Mouse (Mus musculus) forebrain, embryonic 15.5 days (tissue): ENCODE results near the gene Lrpprc. TPM values are rescaled to one million over a fixed set of nuclear protein-coding genes. Genes with fewer than 3 reads are reported as not detected.

Source experiments
- ATAC-seq: fragments of 200-750 bp; cut with Nextera tagmentation; replicated peaks from 2 replicates; pipeline ENCODE4 v1.8.0; 2017; ENCODE audit warnings: mild to moderate bottlenecking, moderate TSS enrichment, moderate library complexity
- H3K27ac ChIP-seq: fragments of 300-500 bp; sonication (generic); replicated peaks from 2 replicates; pipeline ENCODE4 v1.5.1; 2015; ENCODE audit warnings: mild to moderate bottlenecking, inconsistent platforms
- H3K27me3 ChIP-seq: fragments of 300-500 bp; sonication (generic); 2 replicates; pipeline ENCODE4 v1.6.1; 2015; ENCODE audit warnings: inconsistent platforms
- H3K36me3 ChIP-seq: fragments of 300-500 bp; sonication (generic); 2 replicates; pipeline ENCODE4 v1.6.1; 2015; ENCODE audit warnings: mild to moderate bottlenecking, inconsistent platforms
- H3K4me1 ChIP-seq: fragments of 300-500 bp; sonication (generic); 2 replicates; pipeline ENCODE4 v1.6.1; 2015; ENCODE audit warnings: inconsistent platforms
- H3K4me2 ChIP-seq: fragments of 300-500 bp; sonication (generic); replicated peaks from 2 replicates; pipeline ENCODE4 v1.6.1; 2015; ENCODE audit warnings: mild to moderate bottlenecking, inconsistent platforms
- H3K4me3 ChIP-seq: fragments of 300-500 bp; sonication (generic); 2 replicates; pipeline ENCODE4 v1.5.1; 2015; ENCODE audit warnings: mild to moderate bottlenecking, inconsistent platforms
- H3K9ac ChIP-seq: fragments of 300-500 bp; sonication (generic); replicated peaks from 2 replicates; pipeline ENCODE4 v1.6.1; 2015; ENCODE audit warnings: mild to moderate bottlenecking, inconsistent platforms
- H3K9me3 ChIP-seq: fragments of 300-500 bp; sonication (generic); 2 replicates; pipeline ENCODE4 v1.6.1; 2016; ENCODE audit warnings: inconsistent platforms
- WGBS: fragments of 180-500 bp; shearing (Covaris S2); methylation state at CpG from one replicate; pipeline ENCODE4 v1.1.7; 2015; ENCODE audit warnings: mixed read lengths; 5-methylcytosine and 5-hydroxymethylcytosine counted together
- polyA plus RNA-seq: library from polyadenylated mRNA; unstranded; fragments of >200 nt; fragmentation: Nextera tagmentation; extraction: Ambion mirVana; gene quantifications from 2 replicates; pipeline ENCODE4 v1.2.1, GENCODE M21; 2015

Lrpprc gene
- polyA plus RNA-seq, 1 experiment from 2014 or later: 44.4 TPM

GRCm38 (mm10) chr17:84732612-84733011, 58.0 kb downstream of the Lrpprc start:
- no peaks in the 10 kb centered on the region for H3K9me3 ChIP-seq
- H3K4me3 ChIP-seq: no peak overlapping the region
- no peak overlapping the region for H3K9ac ChIP-seq
- no peak for ATAC-seq
- WGBS: 88% methylated on average over 8 of the region's 8 CpGs
- H3K4me1 ChIP-seq: no peaks in the 10 kb centered on the region
- H3K36me3 ChIP-seq: peaks cover 19% of the 10 kb centered on the region
- H3K27ac ChIP-seq: no peak overlapping the region
- H3K4me2 ChIP-seq: no peak overlapping the region
- no peaks in the 10 kb centered on the region for H3K27me3 ChIP-seq

GRCm38 (mm10) chr17:84731361-84731760, 59.2 kb downstream of the Lrpprc start:
- Histone ChIP-seq H3K27me3 (no peaks in the 10 kb centered on the region), H3K4me1 (no peaks in the 10 kb centered on the region), H3K4me3 (no peak overlapping the region), H3K36me3 (peaks cover 20% of the 10 kb centered on the region), H3K9ac (no peak overlapping the region), H3K9me3 (no peaks in the 10 kb centered on the region), H3K27ac (no peak overlapping the region), H3K4me2 (no peak overlapping the region)
- WGBS: 90% methylated on average over 12 of the region's 12 CpGs
- no peak for ATAC-seq

- ATAC-seq: no peak
- Histone ChIP-seq H3K4me1 (no peaks in the 10 kb centered on the region), H3K27me3 (no peaks in the 10 kb centered on the region), H3K9me3 (no peaks in the 10 kb centered on the region), H3K36me3 (peaks cover 36% of the 10 kb centered on the region), H3K4me3 (no peak overlapping the region), H3K9ac (no peak overlapping the region), H3K4me2 (no peak overlapping the region), H3K27ac (no peak overlapping the region)
- 94% methylated on average over 5 of the region's 5 CpGs for WGBS
Observed at GRCm38 (mm10) chr17:84729140-84729539, 61.4 kb downstream of the Lrpprc start.

DNA sequence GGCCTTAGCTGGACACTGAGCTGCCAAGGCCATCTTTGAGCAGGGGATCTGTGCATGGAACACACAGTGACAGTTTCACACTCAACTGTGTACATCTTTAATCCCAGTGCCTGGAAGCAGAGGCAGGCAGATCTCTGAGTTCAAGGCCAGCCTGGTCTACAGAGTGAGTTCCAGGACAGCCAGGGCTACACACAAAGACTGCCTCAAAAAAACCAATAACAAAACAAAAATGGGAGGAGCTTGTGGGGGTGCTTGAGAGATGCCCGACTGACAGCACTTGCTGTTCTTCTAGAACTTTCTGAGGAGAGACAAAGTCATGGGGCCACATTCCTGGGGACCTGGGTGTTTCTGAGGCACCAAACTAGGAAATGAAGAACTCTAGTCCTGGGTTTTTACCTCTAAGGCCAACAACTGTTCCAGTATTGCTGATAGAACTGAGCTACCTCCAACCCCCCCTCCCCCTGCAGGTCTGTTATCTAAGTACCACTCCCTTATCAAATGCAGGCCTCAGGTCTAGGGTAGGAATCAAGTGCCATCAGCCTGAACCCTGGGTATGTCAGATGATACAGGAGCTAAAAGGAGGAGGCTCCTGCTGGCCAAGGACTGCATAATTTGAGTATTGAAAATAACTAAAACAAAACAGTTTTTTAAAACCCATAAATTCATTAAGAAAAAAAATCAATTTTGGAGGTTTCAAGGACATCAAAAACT, 62.2 kb downstream of the Lrpprc start:
- no peak overlapping the region for H3K4me2 ChIP-seq
- ATAC-seq: no peak
- peaks cover 36% of the 10 kb centered on the region for H3K36me3 ChIP-seq
- H3K27ac ChIP-seq: no peak overlapping the region
- 75% methylated on average over 1 of the region's 1 CpGs for WGBS
- H3K4me1 ChIP-seq: no peaks in the 10 kb centered on the region
- H3K9ac ChIP-seq: no peak overlapping the region
- no peak overlapping the region for H3K4me3 ChIP-seq
- H3K9me3 ChIP-seq: no peaks in the 10 kb centered on the region
- no peaks in the 10 kb centered on the region for H3K27me3 ChIP-seq

DNA sequence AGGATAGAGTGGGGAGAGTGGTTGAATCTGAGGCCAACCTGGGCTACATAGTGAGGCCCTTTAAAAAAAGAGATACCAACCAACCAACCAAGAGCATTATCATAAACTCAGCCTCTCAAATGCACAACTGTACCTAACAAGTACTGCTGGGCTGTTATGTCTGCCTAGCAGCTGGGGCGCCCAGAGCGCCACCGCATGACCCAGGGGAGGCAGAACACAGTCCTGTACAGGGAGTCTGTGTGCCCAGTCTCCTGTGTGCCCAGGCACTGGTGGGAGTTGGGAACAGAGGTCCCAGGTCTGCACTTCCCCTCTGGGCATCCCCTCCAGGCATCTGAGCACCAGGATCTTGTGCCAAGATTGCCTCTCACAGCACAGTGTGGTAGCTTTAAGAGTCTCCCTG, 65.4 kb downstream of the Lrpprc start:
- H3K9ac ChIP-seq: no peak overlapping the region
- H3K36me3 ChIP-seq: peaks cover 37% of the 10 kb centered on the region
- H3K9me3 ChIP-seq: no peaks in the 10 kb centered on the region
- H3K27ac ChIP-seq: no peak overlapping the region
- ATAC-seq: no peak
- 100% methylated on average over 3 of the region's 3 CpGs for WGBS
- no peak overlapping the region for H3K4me3 ChIP-seq
- no peaks in the 10 kb centered on the region for H3K4me1 ChIP-seq
- no peak overlapping the region for H3K4me2 ChIP-seq
- H3K27me3 ChIP-seq: no peaks in the 10 kb centered on the region

DNA sequence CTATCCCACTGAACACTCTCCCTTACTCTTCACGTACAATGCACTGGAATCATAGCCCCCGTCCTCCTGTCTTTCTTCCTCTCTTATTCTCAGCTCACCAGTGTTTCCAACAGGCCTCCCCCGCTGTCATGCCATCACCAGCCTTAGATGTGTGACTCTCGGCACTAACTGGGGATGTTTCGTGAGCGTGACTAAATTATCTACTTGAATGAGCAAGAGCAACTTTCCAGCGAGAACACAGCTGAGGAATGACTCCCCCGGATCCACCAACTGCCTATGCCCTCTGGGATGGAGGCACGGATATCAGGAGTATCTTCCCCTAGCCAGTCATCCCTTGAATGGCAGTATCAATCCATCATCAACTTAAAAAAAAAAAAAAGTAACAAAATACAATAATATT, 66.6 kb downstream of the Lrpprc start:
- Histone ChIP-seq H3K4me1 (no peaks in the 10 kb centered on the region), H3K9me3 (no peaks in the 10 kb centered on the region), H3K9ac (no peak overlapping the region), H3K27ac (no peak overlapping the region), H3K27me3 (no peaks in the 10 kb centered on the region), H3K4me3 (no peak overlapping the region), H3K4me2 (no peak overlapping the region), H3K36me3 (peaks cover 31% of the 10 kb centered on the region)
- no peak for ATAC-seq
- 62% methylated on average over 9 of the region's 9 CpGs for WGBS

DNA sequence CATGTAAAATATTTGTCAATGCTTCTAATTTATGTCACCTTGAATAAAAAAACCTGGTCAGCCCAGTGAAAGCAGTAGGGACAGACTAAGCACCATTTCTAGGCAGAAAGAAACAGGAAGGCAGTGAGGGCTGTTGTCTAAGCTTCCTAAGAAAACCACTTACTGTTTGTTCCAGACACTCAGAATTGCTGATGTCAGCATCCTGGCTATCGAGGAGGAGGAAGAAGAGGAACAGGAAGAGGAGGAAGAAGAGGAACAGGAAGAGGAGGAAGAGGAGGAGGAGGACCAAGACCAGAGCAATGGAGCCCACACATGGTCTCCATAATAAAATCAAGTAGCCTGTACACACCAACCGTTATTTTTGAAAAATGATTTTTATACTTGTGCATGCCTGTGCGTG, 71.5 kb downstream of the Lrpprc start:
- Histone ChIP-seq H3K4me2 (no peak overlapping the region), H3K27me3 (no peaks in the 10 kb centered on the region), H3K4me3 (no peak overlapping the region), H3K4me1 (peaks cover 18% of the 10 kb centered on the region), H3K27ac (no peak overlapping the region), H3K9ac (no peak overlapping the region), H3K36me3 (peaks cover 11% of the 10 kb centered on the region), H3K9me3 (no peaks in the 10 kb centered on the region)
- no peak for ATAC-seq
- 86% methylated on average over 3 of the region's 3 CpGs for WGBS

DNA sequence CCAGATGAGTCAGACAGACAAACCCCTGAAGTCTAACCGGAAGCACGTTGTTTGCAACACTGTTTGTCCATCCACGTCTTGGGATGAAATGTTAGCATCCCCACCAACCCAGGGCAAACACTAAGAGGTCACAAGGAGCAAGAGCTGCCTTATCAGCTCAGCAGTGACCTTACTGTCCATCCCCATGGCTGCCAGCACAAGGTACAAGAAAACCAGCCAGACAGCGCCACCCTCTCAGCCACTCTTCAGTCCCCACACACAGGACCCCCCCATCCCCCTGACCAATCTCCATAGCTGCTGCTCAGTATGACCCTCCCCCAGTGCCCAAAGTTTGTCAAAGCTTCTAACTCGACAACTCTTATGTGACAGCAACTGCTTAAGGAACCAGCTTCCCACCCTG, 73.2 kb downstream of the Lrpprc start:
- H3K36me3 ChIP-seq: peaks cover 11% of the 10 kb centered on the region
- H3K9ac ChIP-seq: no peak overlapping the region
- 0 out of 2 replicates have a peak overlapping the region, but pooled peaks have one; percentile 15 for H3K27ac ChIP-seq
- no peaks in the 10 kb centered on the region for H3K9me3 ChIP-seq
- no peak for ATAC-seq
- H3K4me2 ChIP-seq: no peak overlapping the region
- H3K4me1 ChIP-seq: peaks cover 23% of the 10 kb centered on the region
- WGBS: 86% methylated on average over 5 of the region's 5 CpGs
- no peak overlapping the region for H3K4me3 ChIP-seq
- H3K27me3 ChIP-seq: no peaks in the 10 kb centered on the region

DNA sequence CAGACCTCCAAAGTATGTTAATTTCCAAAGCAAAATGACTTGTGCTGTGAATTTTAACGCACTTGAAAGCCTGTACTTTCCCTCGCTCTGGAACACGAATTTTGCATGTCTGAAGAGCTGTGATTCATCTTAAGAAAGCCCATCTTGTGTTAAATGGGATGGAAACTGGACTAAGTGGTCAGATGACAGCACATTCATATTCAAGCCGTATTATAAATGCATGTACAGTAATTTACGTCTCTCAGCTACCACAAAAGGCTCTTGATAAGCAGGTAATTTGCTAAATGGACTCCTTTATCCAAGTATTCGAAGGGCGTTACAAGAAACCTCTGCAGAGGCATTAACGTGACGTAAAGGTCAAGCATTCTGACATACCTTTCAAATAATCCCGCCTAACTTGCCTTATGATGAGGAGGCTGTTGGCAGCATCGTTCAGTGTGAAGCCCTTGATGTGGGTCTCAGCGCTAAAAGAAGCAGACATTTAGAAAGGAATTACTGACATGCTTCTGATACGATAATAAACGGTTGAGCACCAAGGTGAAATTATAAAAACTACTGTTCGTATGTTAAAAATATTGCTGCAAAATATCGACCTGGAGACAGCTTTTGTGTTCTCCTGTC, 74.2 kb downstream of the Lrpprc start:
- no peak overlapping the region for H3K4me2 ChIP-seq
- H3K27me3 ChIP-seq: no peaks in the 10 kb centered on the region

GRCm38 (mm10) chr17:84714930-84715329, 75.7 kb downstream of the Lrpprc start:
- H3K9me3 ChIP-seq: no peaks in the 10 kb centered on the region

More for the DNA sequence above, 74.2 kb downstream of the Lrpprc start:
- peaks cover 12% of the 10 kb centered on the region for H3K36me3 ChIP-seq
- 32% methylated on average over 16 of the region's 16 CpGs for WGBS
- H3K9ac ChIP-seq: no peak overlapping the region
- peak; percentile 66 for ATAC-seq
- no peak overlapping the region for H3K4me3 ChIP-seq
- no peaks in the 10 kb centered on the region for H3K9me3 ChIP-seq
- H3K27ac ChIP-seq: peak overlapping the region; percentile 15; the same call in 1 of the 2 replicates
- H3K4me1 ChIP-seq: peaks cover 23% of the 10 kb centered on the region

DNA sequence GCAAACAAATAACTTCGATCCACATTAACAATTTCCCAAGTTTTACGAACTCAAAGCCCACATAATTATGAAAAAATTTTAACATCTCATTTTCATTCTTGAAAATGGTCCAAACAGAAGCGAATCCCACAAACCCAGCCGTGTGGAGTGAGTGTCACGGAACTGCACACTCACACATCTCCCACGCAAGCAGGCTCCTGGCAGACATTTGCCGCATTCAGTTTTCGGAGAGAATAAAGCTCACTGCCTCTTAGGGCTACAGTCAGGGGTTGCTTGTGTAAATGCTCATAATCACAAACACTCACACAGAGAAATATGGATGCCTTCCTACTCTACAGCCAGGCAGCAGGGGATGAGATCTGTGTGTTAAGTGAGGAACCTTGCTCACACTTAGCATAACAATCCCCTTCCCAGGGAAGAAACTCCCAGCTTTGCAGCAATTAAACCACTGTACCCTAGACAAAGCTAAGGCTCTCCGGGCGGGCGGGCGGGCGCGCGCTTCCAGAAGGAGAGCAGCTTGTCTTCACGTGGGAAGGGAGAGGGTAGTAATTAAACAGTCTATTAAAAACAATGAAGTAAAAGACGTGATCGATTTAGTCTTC, 76.9 kb downstream of the Lrpprc start:
- Histone ChIP-seq H3K27ac (0 out of 2 replicates have a peak overlapping the region, but pooled peaks have one; percentile 13), H3K4me3 (no peak overlapping the region), H3K4me1 (peaks cover 41% of the 10 kb centered on the region), H3K27me3 (no peaks in the 10 kb centered on the region), H3K4me2 (no peak overlapping the region), H3K36me3 (peaks cover 6% of the 10 kb centered on the region; the same call in 1 of the 2 replicates), H3K9me3 (no peaks in the 10 kb centered on the region), H3K9ac (no peak overlapping the region)
- 31% methylated on average over 18 of the region's 18 CpGs for WGBS
- ATAC-seq: peak; percentile 39; the same call in 1 of the 2 replicates

More at GRCm38 (mm10) chr17:84714930-84715329, 75.7 kb downstream of the Lrpprc start:
- 59% methylated on average over 4 of the region's 4 CpGs for WGBS
- H3K9ac ChIP-seq: no peak overlapping the region
- no peaks in the 10 kb centered on the region for H3K27me3 ChIP-seq
- peak overlapping the region; percentile 67; the same call in 1 of the 2 replicates for H3K27ac ChIP-seq
- H3K4me3 ChIP-seq: no peak overlapping the region
- no peak overlapping the region for H3K4me2 ChIP-seq
- peaks cover 6% of the 10 kb centered on the region; the same call in 1 of the 2 replicates for H3K36me3 ChIP-seq
- ATAC-seq: no peak
- H3K4me1 ChIP-seq: peaks cover 28% of the 10 kb centered on the region

DNA sequence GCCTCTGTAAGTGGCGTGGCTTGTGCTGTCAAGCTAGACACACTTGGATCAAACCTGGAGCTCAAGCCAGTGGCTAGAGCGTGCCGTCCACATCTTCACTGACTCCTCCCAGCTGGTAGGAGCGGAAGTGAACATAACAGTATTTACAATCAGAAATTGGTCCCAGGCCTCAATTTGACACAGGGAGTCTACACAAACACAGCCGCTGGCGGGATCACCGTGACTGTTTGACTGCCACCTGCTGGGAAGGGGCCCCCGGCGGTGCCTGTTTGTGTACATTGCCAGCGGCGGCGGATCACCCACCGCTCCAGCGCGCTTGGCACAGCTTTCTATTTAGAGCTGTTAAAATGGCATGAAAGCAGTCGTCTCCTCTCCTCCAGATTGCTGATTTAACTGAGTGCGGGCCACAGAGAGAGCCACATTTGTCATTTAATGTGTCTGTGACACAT, 81.2 kb downstream of the Lrpprc start:
- H3K4me2 ChIP-seq: peak overlapping the region; percentile 25
- H3K4me3 ChIP-seq: no peak overlapping the region
- H3K27ac ChIP-seq: peak overlapping the region; percentile 60
- peak; percentile 59; the same call in 1 of the 2 replicates for ATAC-seq
- H3K9ac ChIP-seq: no peak overlapping the region
- H3K27me3 ChIP-seq: peaks cover 4% of the 10 kb centered on the region; the same call in 1 of the 2 replicates
- H3K4me1 ChIP-seq: peaks cover 26% of the 10 kb centered on the region
- H3K9me3 ChIP-seq: no peaks in the 10 kb centered on the region
- 13% methylated on average over 17 of the region's 17 CpGs for WGBS
- H3K36me3 ChIP-seq: peaks cover 6% of the 10 kb centered on the region; the same call in 1 of the 2 replicates
